Mouse (Mus musculus): ENCODE measurements around the gene Celf2.
"Not testable (repeated sequence)": the region's sequence is repeated elsewhere in the genome, so short reads cannot be mapped to it uniquely, and the experiment has no call there.

Gene Celf2

DNA sequence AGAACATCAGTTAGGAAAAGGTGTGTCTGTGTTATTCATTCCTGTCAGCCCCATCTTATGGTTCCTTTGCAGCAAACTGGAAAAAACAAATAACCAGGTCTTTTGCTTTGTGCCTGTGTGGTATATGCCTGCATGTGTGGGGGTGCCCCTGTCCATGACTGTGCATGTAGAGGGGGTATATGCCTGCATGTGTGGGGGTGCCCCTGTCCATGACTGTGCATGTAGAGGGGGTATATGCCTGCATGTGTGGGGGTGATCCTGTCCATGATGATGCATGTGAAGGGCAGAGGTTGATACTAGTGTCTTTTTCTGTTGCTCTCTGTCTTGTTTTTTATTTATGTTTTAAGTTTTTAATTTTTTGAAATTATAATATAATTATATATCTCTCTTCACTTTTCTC is 246.7 kb downstream of the Celf2 start:
- DNase-seq (ENCODE audit: low spot score), result not testable (repeated sequence)

- DNase-seq (ENCODE audit: low spot score), result no peak
Observed at GRCm38 (mm10) chr2:7260186-7260585, 249.2 kb downstream of the Celf2 start.

GRCm38 (mm10) chr2:7259616-7260015 is 249.7 kb downstream of the Celf2 start:
- DNase-seq (ENCODE audit: low spot score), result no peak

GRCm38 (mm10) chr2:7256023-7256422 is 253.3 kb downstream of the Celf2 start:
- DNase-seq (ENCODE audit: low spot score), result no peak

DNA sequence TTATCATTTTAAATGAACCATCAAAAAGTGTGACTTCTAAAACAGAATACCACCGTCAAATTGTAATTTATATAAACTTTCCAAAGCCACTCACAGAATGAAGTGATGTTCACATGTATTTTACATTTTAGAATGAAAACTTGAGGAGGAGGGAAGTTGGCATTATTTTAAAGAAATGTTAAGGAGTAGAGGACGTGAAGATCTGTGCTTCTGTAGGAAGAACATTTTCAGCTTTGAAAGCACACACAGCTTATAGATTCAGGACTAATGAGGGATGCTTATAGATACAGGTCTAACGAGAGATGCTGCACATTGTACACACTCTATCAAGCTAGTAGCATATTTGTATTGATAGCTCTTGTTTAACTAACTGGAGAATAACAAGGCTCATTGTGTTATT is 254.0 kb downstream of the Celf2 start:
- no peak for DNase-seq (ENCODE audit: low spot score)

- no peak for DNase-seq (ENCODE audit: low spot score)
Observed at GRCm38 (mm10) chr2:7250314-7250713, 259.0 kb downstream of the Celf2 start.

- DNase-seq (ENCODE audit: low spot score), result no peak
Observed at GRCm38 (mm10) chr2:7249002-7249401, 260.4 kb downstream of the Celf2 start.

- peak; percentile 44 for DNase-seq (ENCODE audit: low spot score)
Observed at GRCm38 (mm10) chr2:7245958-7246774, 263.2 kb downstream of the Celf2 start.

DNA sequence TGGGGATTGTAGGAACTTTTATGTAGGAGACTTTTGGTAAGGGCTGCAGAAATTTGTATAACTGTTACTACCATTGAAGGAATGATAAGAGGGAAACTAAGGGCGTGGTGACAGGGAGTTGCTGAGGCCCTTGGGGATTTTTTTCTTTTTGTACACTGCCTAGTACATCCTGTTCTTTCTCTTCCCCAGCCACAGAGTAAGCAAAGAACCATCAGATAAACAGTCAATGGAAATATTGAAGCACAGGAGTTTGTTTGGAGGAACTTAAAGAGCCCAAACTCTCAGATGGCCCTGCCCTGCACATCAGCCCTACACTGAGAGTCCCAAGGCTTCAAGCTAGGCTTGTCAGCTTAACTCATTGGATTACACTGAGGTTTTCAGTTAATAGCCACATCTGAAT is 267.2 kb downstream of the Celf2 start:
- DNase-seq (ENCODE audit: low spot score), result no peak

DNA sequence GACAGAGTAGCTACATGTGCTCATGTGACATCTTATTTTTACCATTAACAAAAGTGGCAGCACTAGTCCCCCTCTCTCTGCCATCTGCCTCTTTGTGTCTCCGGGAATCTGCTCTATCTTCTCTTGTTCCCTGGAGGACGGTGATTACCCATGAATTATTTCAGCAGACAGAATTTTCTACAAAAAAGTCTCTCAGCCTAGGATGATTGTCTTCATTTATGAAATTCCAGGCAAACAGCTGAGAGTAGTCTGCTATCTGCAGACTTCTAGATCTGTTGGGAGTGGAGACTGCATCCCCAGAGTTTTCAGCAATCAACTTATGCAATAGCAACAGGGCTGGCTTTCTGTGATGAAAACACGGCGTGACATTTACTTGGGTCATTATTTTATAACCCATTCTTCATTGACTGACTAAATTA is 267.8 kb downstream of the Celf2 start:
- no peak for DNase-seq (ENCODE audit: low spot score)

- DNase-seq (ENCODE audit: low spot score), result no peak
Observed at GRCm38 (mm10) chr2:7237283-7237682, 272.1 kb downstream of the Celf2 start.

DNA sequence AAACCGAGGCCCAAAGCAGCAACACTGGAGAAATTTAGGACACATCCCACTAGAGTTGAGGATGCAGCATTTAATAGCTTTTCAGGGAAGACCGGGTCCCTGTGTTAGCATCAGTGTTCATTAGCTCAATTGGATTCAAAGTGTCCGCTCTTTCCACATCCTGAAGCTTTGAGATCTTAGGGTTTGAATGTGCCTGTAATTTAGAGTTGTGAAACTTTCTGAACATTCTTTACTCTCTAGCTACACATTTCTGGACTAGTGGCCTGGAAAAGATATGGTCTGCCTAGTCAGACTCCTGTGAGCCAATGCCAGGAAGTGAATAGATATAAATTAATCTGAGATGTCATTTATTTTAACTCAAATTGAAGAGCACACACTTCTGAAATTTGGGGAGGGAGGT is 272.9 kb downstream of the Celf2 start:
- DNase-seq (ENCODE audit: low spot score), result no peak

DNA sequence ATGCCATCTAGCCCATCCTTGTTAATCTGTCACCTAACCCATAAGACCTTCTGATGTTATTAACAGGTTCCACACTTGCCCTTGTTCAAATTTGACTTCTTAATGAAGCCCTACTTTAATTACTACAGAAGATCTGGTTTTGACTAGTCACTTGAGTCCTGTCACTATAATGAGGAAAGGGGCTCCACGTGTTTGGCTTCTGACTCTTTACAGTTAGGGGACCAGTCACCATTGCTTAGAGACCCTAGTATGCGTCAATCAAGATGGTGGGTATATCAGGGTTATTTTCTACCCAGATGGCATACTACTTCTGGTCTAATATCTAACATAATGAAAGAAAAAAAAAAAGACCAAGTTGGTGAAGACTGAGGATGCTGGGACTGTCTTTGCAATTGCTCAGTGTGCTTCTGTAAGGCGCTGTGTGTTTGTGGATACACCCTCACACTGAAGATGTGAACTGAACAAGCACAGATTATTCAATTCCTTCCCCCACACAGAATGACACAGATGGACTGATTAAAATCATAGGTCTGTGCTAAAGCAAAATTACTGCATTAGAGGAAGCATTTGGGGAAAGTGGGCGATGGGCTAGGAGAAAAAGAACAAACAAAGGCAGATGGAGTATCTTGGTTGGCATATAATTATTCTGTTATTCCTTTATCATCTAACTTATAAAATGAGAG is 274.2 kb downstream of the Celf2 start:
- DNase-seq (ENCODE audit: low spot score), result no peak

DNA sequence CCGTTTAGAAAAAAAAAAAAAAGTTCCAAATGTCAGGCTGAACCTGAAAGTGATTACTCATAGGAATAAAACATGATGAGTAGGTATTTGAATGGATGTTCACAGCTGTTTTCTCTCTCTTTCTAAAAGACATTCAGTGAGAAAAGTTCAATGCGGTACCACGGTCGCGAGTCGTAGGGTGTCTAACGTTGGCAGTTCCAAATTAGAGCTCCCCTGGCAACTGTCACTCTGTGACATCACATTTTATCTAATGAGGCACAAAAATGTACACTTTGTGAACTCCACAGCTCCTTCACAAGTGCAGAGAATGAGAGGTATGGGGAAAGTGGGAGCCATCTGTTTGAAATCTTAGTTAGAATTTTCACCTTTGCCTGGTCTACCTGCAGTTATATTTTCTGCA is 274.8 kb downstream of the Celf2 start:
- no peak for DNase-seq (ENCODE audit: low spot score)

GRCm38 (mm10) chr2:7233411-7233810 is 276.0 kb downstream of the Celf2 start:
- no peak for DNase-seq (ENCODE audit: low spot score)

DNA sequence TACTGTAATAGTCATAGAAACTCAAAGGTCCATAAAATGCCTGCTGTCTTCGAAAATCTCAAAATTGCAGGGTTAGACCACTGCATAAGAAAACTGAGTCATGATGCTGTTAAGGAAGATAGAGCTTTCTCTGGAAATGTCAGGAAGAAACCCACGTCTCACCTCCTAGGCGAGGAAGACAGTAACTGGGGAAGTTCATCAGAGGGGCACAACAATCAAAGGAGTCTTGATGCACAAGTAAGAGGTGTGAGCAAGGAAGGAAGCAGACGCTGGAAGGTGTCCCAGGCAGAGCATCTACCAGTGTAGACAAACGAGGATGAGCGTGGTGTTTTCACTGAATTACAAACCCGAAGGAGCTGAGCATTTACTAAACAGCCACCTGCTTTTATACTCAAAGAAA is 282.6 kb downstream of the Celf2 start:
- DNase-seq (ENCODE audit: low spot score), result no peak

GRCm38 (mm10) chr2:7224346-7225071 is 284.9 kb downstream of the Celf2 start:
- DNase-seq (ENCODE audit: low spot score), result no peak

GRCm38 (mm10) chr2:7223538-7223937 is 285.8 kb downstream of the Celf2 start:
- DNase-seq (ENCODE audit: low spot score), result no peak

- DNase-seq (ENCODE audit: low spot score), result no peak
Observed at GRCm38 (mm10) chr2:7222886-7223285, 286.5 kb downstream of the Celf2 start.

DNA sequence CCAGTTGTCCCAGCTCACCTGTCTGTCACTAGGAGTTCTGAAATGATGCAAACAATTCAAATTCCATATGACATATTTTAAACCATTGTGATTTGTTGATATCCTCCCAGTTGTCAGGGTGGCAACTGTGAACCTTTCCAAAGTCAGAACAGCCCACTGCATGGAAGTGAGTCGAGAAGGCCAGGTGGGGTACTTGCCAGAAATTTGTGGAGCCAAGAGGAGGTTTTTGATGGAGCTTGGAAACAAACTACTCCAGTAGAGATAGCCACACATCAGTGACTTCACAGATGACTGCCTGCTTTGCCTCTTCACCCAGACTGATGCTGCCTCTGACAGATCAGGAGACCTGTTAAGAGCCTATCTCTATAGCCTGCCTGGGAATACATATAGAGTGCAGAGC is 287.5 kb downstream of the Celf2 start:
- no peak for DNase-seq (ENCODE audit: low spot score)

- DNase-seq (ENCODE audit: low spot score), result no peak
Observed at GRCm38 (mm10) chr2:7218101-7218500, 291.3 kb downstream of the Celf2 start.

- no peak for DNase-seq (ENCODE audit: low spot score)
Observed at GRCm38 (mm10) chr2:7207691-7208504, 301.5 kb downstream of the Celf2 start.

All from urinary bladder, postnatal 25 days (tissue).